Mouse (Mus musculus): ENCODE measurements around the gene Cpne6. TPM values are rescaled to one million over a fixed set of nuclear protein-coding genes. Genes with fewer than 3 reads are reported as not detected.

Gene Cpne6
- polyA plus RNA-seq, 1 experiment from 2014 or later: 0.54 TPM

DNA sequence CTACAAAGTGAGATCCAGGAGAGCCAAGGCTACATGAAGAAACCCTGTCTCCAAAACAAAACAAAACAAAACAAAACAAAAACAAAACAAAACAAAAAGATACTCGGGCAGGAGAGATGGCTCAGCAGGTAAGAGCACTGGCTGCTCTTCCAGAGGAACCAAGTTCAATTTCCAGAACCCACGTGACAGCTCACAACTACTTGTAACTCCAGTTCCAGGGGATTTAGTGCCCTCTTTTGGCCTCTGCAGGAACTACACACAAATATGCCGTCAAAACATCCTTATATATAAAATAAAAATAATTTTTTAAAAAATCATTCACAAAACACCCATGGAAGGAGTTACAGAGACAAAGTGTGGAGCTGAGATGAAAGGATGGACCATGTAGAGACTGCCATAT is 17.7 kb downstream of the Cpne6 start:
- Histone ChIP-seq H3K9me3 (no peaks in the 10 kb centered on the region), H3K9ac (no peak overlapping the region), H3K27ac (no peak overlapping the region), H3K4me3 (no peak overlapping the region), H3K27me3 (peaks cover 6% of the 10 kb centered on the region; the same call in 1 of the 2 replicates), H3K4me1 (no peaks in the 10 kb centered on the region), H3K4me2 (no peak overlapping the region), H3K36me3 (no peaks in the 10 kb centered on the region)
- WGBS: 20% methylated on average over 3 of the region's 3 CpGs
- no peak for ATAC-seq (ENCODE audit: insufficient number of reproducible peaks, low FRiP score, low TSS enrichment, low read depth)

DNA sequence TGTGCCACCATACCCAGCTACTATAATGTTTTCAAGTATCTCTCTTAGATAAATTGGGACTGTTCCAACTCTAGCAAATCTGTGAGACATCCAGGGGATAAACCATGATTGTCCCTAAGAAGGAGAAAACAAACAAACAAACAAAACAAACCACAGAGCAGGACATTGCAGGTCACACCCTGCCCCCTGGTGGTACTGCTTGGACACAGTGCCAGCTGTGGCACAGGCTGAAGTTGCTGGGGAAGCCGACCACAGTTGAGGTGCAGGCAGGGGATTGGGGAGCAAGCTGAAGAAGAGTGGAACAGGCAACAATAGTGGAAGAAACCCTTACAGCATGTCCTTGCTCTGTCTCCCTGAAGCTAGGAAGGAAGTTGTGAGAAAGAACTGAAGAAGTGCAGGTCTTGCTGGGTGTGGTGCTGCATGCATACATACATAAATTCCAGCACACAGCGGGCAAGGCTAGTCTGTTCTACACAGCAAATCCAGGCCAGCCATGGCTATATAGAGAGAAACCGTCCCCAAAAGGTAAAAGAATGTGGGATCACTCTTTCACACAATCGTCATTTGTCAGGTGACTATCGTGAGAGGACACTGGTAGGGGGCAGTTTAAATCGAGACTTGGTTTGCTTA is 26.0 kb downstream of the Cpne6 start:
- 46% methylated on average over 6 of the region's 6 CpGs for WGBS

DNA sequence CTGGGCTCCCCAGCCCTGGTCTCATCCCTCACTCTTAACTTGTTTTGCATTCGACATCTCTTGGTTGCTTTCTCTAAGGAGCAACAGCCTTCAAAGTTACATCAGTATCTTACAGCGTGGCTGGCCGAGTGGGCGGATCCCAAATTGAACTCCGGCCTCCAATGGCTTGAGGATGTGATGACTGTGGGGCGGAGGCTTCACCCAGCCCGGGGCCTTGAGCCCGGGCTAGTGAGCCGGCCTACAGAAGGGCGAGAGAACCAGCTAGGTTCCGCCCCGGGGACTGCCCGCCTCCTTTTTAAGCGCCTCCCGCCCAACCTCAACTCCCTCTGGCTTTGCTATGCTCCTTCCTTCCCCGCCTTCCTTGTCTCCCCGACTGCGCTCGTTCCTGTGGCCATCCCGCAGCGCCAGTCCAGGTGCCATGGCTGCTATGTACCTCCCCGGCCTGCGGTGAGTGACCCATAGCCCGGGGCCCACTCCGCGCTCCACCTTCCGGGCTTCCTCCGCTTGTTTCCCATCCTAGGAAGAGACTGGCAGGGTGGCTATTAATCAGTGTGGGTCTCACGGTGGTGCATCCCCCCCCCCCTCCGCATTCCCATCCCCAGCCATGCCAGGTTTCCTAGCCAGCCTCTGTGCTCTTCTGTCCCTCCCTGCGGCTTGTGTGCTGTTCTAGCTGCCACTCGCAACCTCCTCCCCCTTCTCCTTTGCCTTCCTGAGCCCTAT is 30.0 kb downstream of the Cpne6 start, which contains the start of gene Pck2:
TSS of gene Pck2 (plus strand) at position 200 of the 720 bp plus-strand sequence.
- no peaks in the 10 kb centered on the region for H3K9me3 ChIP-seq
- H3K4me3 ChIP-seq: peak within 1 kb of the TSS; percentile 69
- peak within 1 kb of the TSS; percentile 57 for H3K9ac ChIP-seq
- WGBS: under 1% methylated on average over 31 of the region's 32 CpGs
- peak; percentile 89 for ATAC-seq (ENCODE audit: insufficient number of reproducible peaks, low FRiP score, low TSS enrichment, low read depth)
- H3K27me3 ChIP-seq: no peaks in the 10 kb centered on the region
- peak within 1 kb of the TSS; percentile 87 for H3K27ac ChIP-seq
- peak within 1 kb of the TSS; percentile 86 for H3K4me2 ChIP-seq
- H3K4me1 ChIP-seq: peaks cover 18% of the 10 kb centered on the region
- peaks cover 32% of the 10 kb centered on the region for H3K36me3 ChIP-seq

More for the DNA sequence above, 26.0 kb downstream of the Cpne6 start:
- Histone ChIP-seq H3K9me3 (no peaks in the 10 kb centered on the region), H3K4me3 (no peak overlapping the region), H3K4me1 (peaks cover 10% of the 10 kb centered on the region), H3K36me3 (no peaks in the 10 kb centered on the region), H3K27ac (no peak overlapping the region), H3K9ac (no peak overlapping the region), H3K4me2 (no peak overlapping the region), H3K27me3 (no peaks in the 10 kb centered on the region)
- ATAC-seq (ENCODE audit: insufficient number of reproducible peaks, low FRiP score, low TSS enrichment, low read depth): no peak

- Histone ChIP-seq H3K9ac (peak overlapping the region; percentile 57), H3K9me3 (no peaks in the 10 kb centered on the region), H3K36me3 (peaks cover 37% of the 10 kb centered on the region), H3K4me2 (peak overlapping the region; percentile 86), H3K27me3 (no peaks in the 10 kb centered on the region), H3K4me3 (peak overlapping the region; percentile 69), H3K27ac (peak overlapping the region; percentile 87), H3K4me1 (peaks cover 18% of the 10 kb centered on the region)
- 5% methylated on average over 10 of the region's 10 CpGs for WGBS
- no peak for ATAC-seq (ENCODE audit: insufficient number of reproducible peaks, low FRiP score, low TSS enrichment, low read depth)
Measured at GRCm38 (mm10) chr14:55540787-55541321, 30.6 kb downstream of the Cpne6 start.

DNA sequence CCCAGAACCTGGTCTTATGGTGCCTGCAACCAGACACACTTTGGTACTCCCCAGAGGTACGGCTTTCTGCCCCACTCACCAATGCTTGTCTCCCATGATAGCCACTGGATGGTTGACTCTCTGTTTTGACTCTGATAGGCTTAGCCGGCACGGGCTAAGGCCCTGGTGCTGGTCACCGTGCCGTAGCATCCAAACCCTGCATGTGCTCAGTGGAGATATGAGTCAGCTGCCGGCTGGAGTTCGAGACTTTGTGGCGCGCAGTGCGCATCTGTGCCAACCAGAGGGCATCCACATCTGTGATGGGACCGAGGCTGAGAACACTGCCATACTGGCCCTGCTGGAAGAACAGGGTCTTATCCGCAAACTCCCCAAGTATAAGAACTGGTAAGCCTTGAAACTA is 32.0 kb downstream of the Cpne6 start:
- no peak overlapping the region for H3K27ac ChIP-seq
- no peak overlapping the region for H3K9ac ChIP-seq
- 94% methylated on average over 12 of the region's 12 CpGs for WGBS

GRCm38 (mm10) chr14:55544334-55544733 is 34.1 kb downstream of the Cpne6 start:
- Histone ChIP-seq H3K9me3 (no peaks in the 10 kb centered on the region), H3K36me3 (peaks cover 68% of the 10 kb centered on the region), H3K9ac (no peak overlapping the region), H3K4me1 (peaks cover 18% of the 10 kb centered on the region), H3K4me2 (no peak overlapping the region), H3K4me3 (no peak overlapping the region), H3K27me3 (no peaks in the 10 kb centered on the region), H3K27ac (no peak overlapping the region)
- ATAC-seq (ENCODE audit: insufficient number of reproducible peaks, low FRiP score, low TSS enrichment, low read depth): no peak
- 78% methylated on average over 9 of the region's 9 CpGs for WGBS

More for the DNA sequence above, 32.0 kb downstream of the Cpne6 start:
- Histone ChIP-seq H3K36me3 (peaks cover 48% of the 10 kb centered on the region), H3K4me3 (no peak overlapping the region), H3K4me1 (peaks cover 18% of the 10 kb centered on the region), H3K27me3 (no peaks in the 10 kb centered on the region), H3K9me3 (no peaks in the 10 kb centered on the region), H3K4me2 (no peak overlapping the region)
- ATAC-seq (ENCODE audit: insufficient number of reproducible peaks, low FRiP score, low TSS enrichment, low read depth): no peak

DNA sequence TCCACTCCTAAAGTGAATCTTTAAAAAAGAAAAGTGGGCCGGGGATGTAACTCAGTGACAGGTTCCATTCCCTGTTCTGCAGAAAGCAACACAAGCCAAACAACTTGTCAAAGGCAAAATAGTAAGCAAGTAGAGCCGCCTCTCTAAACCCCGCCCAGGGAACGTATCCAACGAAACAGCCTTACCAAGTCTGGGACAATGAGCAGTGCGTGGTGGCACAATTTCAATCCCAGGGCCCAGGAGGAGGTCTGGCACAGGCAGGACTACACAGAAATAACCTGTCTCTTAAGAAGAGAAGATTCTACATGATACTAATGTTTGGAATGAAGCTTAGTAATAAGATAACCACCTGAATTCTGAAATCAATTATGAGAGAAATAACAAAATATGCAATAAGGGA is 39.9 kb downstream of the Cpne6 start:
- 83% methylated on average over 6 of the region's 6 CpGs for WGBS
- no peak overlapping the region for H3K27ac ChIP-seq
- no peaks in the 10 kb centered on the region for H3K4me1 ChIP-seq
- H3K4me2 ChIP-seq: no peak overlapping the region
- ATAC-seq (ENCODE audit: insufficient number of reproducible peaks, low FRiP score, low TSS enrichment, low read depth): no peak
- no peak overlapping the region for H3K4me3 ChIP-seq
- H3K27me3 ChIP-seq: no peaks in the 10 kb centered on the region
- no peaks in the 10 kb centered on the region for H3K9me3 ChIP-seq
- H3K9ac ChIP-seq: no peak overlapping the region
- peaks cover 45% of the 10 kb centered on the region for H3K36me3 ChIP-seq

DNA sequence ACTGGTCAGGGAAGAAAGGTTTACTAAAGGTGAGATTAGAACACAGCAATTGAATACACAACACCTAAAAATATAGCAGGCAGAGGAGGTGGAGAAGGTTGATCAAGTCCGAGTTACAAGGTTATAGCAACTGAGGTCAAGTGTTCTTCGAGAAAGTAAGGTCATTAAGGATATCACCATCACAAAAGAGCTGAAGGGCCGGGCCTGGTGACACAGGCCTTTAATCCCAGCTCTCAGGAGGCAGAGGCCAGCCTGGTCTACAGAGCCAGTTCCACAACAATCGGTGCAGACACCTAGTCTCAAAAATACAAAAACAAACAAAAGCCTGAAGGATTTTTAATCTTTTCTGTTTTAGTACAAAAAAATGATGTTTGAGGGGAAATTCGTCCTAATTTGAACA is 41.1 kb downstream of the Cpne6 start:
- Histone ChIP-seq H3K4me3 (no peak overlapping the region), H3K4me2 (no peak overlapping the region), H3K36me3 (peaks cover 35% of the 10 kb centered on the region), H3K4me1 (no peaks in the 10 kb centered on the region), H3K9me3 (no peaks in the 10 kb centered on the region), H3K9ac (no peak overlapping the region), H3K27me3 (no peaks in the 10 kb centered on the region), H3K27ac (no peak overlapping the region)
- ATAC-seq (ENCODE audit: insufficient number of reproducible peaks, low FRiP score, low TSS enrichment, low read depth): no peak
- WGBS: 71% methylated on average over 5 of the region's 5 CpGs

- no peaks in the 10 kb centered on the region for H3K9me3 ChIP-seq
- no peaks in the 10 kb centered on the region for H3K27me3 ChIP-seq
- WGBS: 92% methylated on average over 8 of the region's 8 CpGs
Measured at GRCm38 (mm10) chr14:55551794-55552193, 41.5 kb downstream of the Cpne6 start.

GRCm38 (mm10) chr14:55554635-55555034 is 44.4 kb downstream of the Cpne6 start:
- no peak overlapping the region for H3K27ac ChIP-seq
- no peak for ATAC-seq (ENCODE audit: insufficient number of reproducible peaks, low FRiP score, low TSS enrichment, low read depth)
- 0 out of 2 replicates have a peak, but pooled peaks cover 4% of the 10 kb centered on the region for H3K4me1 ChIP-seq
- H3K9me3 ChIP-seq: no peaks in the 10 kb centered on the region
- H3K36me3 ChIP-seq: peaks cover 5% of the 10 kb centered on the region; the same call in 1 of the 2 replicates
- H3K27me3 ChIP-seq: no peaks in the 10 kb centered on the region
- H3K9ac ChIP-seq: no peak overlapping the region
- H3K4me3 ChIP-seq: no peak overlapping the region
- no peak overlapping the region for H3K4me2 ChIP-seq

More at GRCm38 (mm10) chr14:55551794-55552193, 41.5 kb downstream of the Cpne6 start:
- no peak overlapping the region for H3K4me3 ChIP-seq
- H3K4me2 ChIP-seq: no peak overlapping the region
- ATAC-seq (ENCODE audit: insufficient number of reproducible peaks, low FRiP score, low TSS enrichment, low read depth): no peak
- peaks cover 32% of the 10 kb centered on the region for H3K36me3 ChIP-seq
- no peak overlapping the region for H3K27ac ChIP-seq
- H3K4me1 ChIP-seq: no peaks in the 10 kb centered on the region
- H3K9ac ChIP-seq: no peak overlapping the region

- Histone ChIP-seq H3K4me3 (no peak overlapping the region), H3K9ac (no peak overlapping the region), H3K27ac (no peak overlapping the region), H3K4me1 (peaks cover 4% of the 10 kb centered on the region; the same call in 1 of the 2 replicates), H3K36me3 (no peaks in the 10 kb centered on the region), H3K4me2 (no peak overlapping the region), H3K27me3 (no peaks in the 10 kb centered on the region), H3K9me3 (no peaks in the 10 kb centered on the region)
- ATAC-seq (ENCODE audit: insufficient number of reproducible peaks, low FRiP score, low TSS enrichment, low read depth): no peak
- 65% methylated on average over 3 of the region's 3 CpGs for WGBS
Measured at GRCm38 (mm10) chr14:55555788-55556187, 45.5 kb downstream of the Cpne6 start.

DNA sequence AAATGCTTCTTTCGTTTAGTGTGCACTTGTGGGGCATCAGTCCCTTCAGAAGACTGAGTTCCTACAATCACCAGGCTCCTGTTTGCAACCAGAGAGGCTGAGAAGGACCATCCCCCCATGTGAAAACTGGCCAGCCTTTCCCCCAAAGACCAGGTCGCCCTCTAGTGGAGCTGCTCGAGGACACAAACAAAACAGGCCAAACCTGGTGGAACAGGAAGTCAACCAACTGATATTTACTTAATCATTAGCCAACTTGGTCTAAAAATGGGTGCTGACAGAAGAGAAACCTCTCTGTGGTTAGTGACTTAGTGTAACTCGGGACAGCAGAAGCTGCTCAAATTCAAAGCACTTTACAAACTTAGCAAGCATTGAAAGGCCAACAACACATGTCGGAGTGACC is 46.8 kb downstream of the Cpne6 start:
- H3K9ac ChIP-seq: no peak overlapping the region
- no peak overlapping the region for H3K27ac ChIP-seq
- WGBS: 26% methylated on average over 5 of the region's 5 CpGs
- H3K4me3 ChIP-seq: no peak overlapping the region
- ATAC-seq (ENCODE audit: insufficient number of reproducible peaks, low FRiP score, low TSS enrichment, low read depth): no peak
- H3K4me1 ChIP-seq: peaks cover 15% of the 10 kb centered on the region
- no peaks in the 10 kb centered on the region for H3K9me3 ChIP-seq
- no peaks in the 10 kb centered on the region for H3K36me3 ChIP-seq
- no peak overlapping the region for H3K4me2 ChIP-seq
- H3K27me3 ChIP-seq: no peaks in the 10 kb centered on the region
